Mouse (Mus musculus): ENCODE measurements around the gene Cox8b.

DNA sequence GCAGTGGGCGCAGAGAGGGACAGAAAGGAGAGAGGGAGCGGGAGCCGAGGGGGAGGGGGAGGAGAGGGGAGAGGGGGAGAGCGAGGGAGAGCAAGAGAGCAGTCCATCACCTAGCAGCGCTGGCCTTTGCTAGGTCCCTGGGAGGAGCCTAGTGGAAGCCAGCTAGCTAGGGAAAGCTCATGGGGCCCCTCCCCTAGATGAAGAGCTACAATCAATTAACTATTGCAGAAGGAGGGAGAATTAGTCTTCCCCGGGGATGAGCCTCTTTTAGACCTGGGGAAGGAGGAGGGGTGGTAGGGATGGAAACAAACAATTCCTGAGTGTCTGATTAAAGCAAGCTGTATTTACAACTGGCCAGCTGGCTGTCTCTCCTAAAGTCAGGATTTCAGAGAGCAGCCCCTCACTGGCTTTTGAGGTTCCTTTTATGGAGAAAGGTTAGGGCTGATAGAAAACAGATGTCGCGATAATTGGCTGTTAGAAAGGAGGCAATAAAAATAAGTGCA, 39.5 kb upstream of the Cox8b start:
- TF ChIP-seq CTCF (IDR thresholded peaks at IDR 0.05; ENCODE audit: low read depth, low read length) (no peak), POLR2A (IDR thresholded peaks at IDR 0.05; ENCODE audit: insufficient read depth, low read length) (no peak)

All from ES-Bruce4 (cell line).